Mouse (Mus musculus) liver, adult 2 months (tissue): ENCODE results near the gene Agpat1. TPM values are rescaled to one million over a fixed set of nuclear protein-coding genes. Genes with fewer than 3 reads are reported as not detected.

Source experiments
- DNase-seq: peaks from one replicate; pipeline ENCODE4 v3.0.0-alpha.2; 2011; ENCODE audit warnings: low read depth, low spot score; ENCODE audit errors: extremely low read depth
- H3K27ac ChIP-seq: fragments of 200-500 bp; replicated peaks from 2 replicates; pipeline ENCODE4 v1.5.1; 2012; ENCODE audit warnings: low read depth, mild to moderate bottlenecking, control low read depth, inconsistent platforms, low read length; ENCODE audit not compliant: insufficient read depth
- H3K27me3 ChIP-seq: fragments of 200-500 bp; 2 replicates; pipeline ENCODE4 v1.6.1; 2012; ENCODE audit warnings: mild to moderate bottlenecking, moderate library complexity, low read length, inconsistent platforms; ENCODE audit not compliant: control insufficient read depth, insufficient read depth
- H3K36me3 ChIP-seq: fragments of 200-500 bp; 2 replicates; pipeline ENCODE4 v1.6.1; 2012; ENCODE audit warnings: low read length, inconsistent platforms; ENCODE audit not compliant: control insufficient read depth, insufficient read depth
- H3K4me1 ChIP-seq: fragments of 200-500 bp; 2 replicates; pipeline ENCODE4 v1.6.1; 2011; ENCODE audit warnings: low read length; ENCODE audit not compliant: control insufficient read depth, insufficient read depth
- H3K4me3 ChIP-seq: fragments of 200-500 bp; 2 replicates; pipeline ENCODE4 v1.5.1; 2011; ENCODE audit warnings: low read depth, mild to moderate bottlenecking, control low read depth, low read length, moderate library complexity; ENCODE audit not compliant: insufficient read depth
- H3K79me2 ChIP-seq: fragments of 200-500 bp; 2 replicates; pipeline ENCODE4 v1.6.1; 2012; ENCODE audit warnings: inconsistent platforms, mild to moderate bottlenecking, low read length, moderate library complexity; ENCODE audit not compliant: control insufficient read depth, insufficient read depth
- H3K9ac ChIP-seq: fragments of 200-500 bp; 2 replicates; pipeline ENCODE4 v1.6.1; 2012; ENCODE audit warnings: low read depth, mild to moderate bottlenecking, control low read depth, inconsistent platforms, low read length
- CTCF ChIP-seq: fragments of 200-500 bp; IDR thresholded peaks from 2 replicates; pipeline ENCODE4 v1.5.1; 2011; ENCODE audit warnings: low read depth, low read length, control low read depth
- POLR2A ChIP-seq: fragments of 200-500 bp; IDR thresholded peaks from 2 replicates; pipeline ENCODE4 v1.6.1; 2011; ENCODE audit warnings: low read length, control low read depth; ENCODE audit not compliant: insufficient read depth; ENCODE audit errors: extremely low read depth
- WGBS: fragments of 180-500 bp; shearing (Covaris S2); methylation state at CpG from one replicate; pipeline ENCODE4 v1.1.7; 2018; 5-methylcytosine and 5-hydroxymethylcytosine counted together
- polyA plus RNA-seq: library from polyadenylated mRNA; depleted of rRNA; stranded (reverse); fragments of >200 nt; gene quantifications from 2 replicates; pipeline ENCODE4 v1.2.3, GENCODE M21; 2012; rRNA removed
- total RNA-seq: library from RNA; depleted of rRNA; stranded (reverse); fragments of >200 nt; gene quantifications from 2 replicates; pipeline ENCODE4 v1.2.3, GENCODE M21; 2014; rRNA removed

The Agpat1 gene
- total RNA-seq (4.3 and 4.8 TPM in 2 replicates), polyA plus RNA-seq (31.8 and 40.5 TPM in 2 replicates)

DNA sequence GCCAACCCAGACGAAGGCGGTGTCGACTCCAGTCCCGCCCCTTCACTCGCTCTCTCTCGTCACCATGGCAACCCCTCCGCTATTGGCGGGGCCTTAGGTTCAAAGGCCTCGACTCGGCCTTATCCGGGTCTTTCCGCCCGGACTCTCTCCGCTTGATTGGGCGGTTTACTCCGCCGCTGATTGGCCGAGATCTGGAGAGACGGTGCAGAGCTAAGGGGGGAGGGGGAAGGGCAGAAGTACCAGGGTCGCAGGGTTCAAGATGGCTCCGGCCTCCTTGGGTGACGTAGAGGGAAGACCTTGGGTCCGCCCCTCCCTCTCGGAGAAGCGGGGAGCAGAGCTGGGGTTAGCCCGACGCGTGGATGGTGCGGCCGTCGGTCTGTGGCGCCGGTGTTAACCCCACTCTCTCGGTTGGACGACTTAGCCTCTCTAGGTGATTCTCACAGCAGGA is at the start of gene Agpat1:
Agpat1 (plus strand) TSS at position 202 of the 448 bp plus-strand sequence.
- peak within 1 kb of the TSS; percentile 95 for H3K4me3 ChIP-seq
- peaks cover 7% of the 10 kb centered on the region; the same call in 1 of the 2 replicates for H3K4me1 ChIP-seq
- under 1% methylated on average over 33 of the region's 35 CpGs for WGBS
- no peaks in the 10 kb centered on the region for H3K27me3 ChIP-seq
- TF ChIP-seq POLR2A: peak; percentile 43
- TF ChIP-seq CTCF: no peak
- peak within 1 kb of the TSS; percentile 98 for H3K27ac ChIP-seq
- peaks cover 8% of the 10 kb centered on the region; the same call in 1 of the 2 replicates for H3K79me2 ChIP-seq
- peak within 1 kb of the TSS; percentile 82 for H3K9ac ChIP-seq
- no peak for DNase-seq
- H3K36me3 ChIP-seq: no peaks in the 10 kb centered on the region

DNA sequence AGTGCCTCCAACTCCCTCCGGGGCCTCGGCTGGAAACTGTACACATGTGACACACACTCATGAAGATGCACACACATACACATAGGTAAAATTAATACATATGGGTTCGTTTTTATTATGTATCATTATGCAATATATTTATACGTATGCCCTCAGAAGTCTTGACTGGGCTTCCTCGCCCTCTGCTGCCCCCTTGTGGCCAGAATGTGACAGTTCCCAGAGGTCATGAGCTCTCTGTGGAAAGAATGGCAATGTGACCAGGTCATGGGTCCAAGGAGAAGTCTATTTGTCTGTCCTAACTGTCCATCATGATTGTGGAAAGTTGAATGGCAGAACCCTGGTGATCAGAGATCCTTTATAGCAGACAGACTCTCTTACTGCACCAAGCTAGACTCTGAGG is 48.6 kb upstream of the Agpat1 start:
- peak; percentile 94 for TF ChIP-seq CTCF
- no peak for TF ChIP-seq POLR2A
- no peaks in the 10 kb centered on the region for H3K27me3 ChIP-seq
- H3K4me3 ChIP-seq: no peak overlapping the region
- peak; percentile 59 for DNase-seq
- WGBS: 17% methylated on average over 5 of the region's 5 CpGs
- H3K79me2 ChIP-seq: no peaks in the 10 kb centered on the region
- H3K36me3 ChIP-seq: no peaks in the 10 kb centered on the region
- H3K4me1 ChIP-seq: no peaks in the 10 kb centered on the region
- no peak overlapping the region for H3K9ac ChIP-seq
- H3K27ac ChIP-seq: no peak overlapping the region

DNA sequence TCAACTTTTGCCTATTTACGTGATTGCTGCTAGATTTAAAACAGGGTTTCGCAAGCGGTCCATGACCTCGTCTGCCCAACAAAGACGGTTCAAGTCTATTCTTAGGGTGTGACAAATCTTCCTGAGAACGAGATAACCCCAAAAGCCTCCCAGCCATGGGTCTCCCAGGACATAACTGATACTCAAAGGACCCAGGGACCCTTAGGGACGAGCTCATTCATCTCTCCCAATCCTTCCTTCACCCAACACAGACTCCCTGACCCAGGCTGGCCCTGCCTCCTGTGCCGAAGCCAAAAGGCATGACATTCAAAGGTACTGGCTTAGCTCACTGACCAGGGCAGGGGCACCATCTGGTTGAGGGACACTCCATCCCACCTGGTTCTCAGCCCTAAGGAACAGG is 47.7 kb upstream of the Agpat1 start:
- 56% methylated on average over 8 of the region's 8 CpGs for WGBS
- H3K27ac ChIP-seq: no peak overlapping the region

DNA sequence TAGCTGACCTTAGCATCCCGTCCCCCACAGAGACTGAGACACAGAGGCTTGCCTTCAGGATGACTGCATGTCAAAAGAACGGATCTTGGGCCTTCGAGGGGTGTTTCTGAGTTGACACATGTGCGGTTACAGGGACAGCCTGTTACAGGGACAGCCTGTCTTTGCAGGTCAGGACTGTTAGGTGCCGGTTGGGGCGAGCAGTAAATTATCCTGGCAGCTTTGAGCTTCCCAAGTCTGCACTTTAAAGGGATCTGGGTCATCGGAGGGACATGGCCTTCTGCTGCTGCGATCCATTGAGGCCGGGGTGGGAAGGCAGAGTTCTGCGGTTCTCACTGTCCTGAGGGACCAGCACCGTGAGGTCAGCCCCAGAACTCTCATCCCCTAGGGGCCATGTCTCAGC is 46.7 kb upstream of the Agpat1 start:
- Histone ChIP-seq H3K27ac (no peak overlapping the region), H3K36me3 (no peaks in the 10 kb centered on the region), H3K9ac (no peak overlapping the region), H3K27me3 (no peaks in the 10 kb centered on the region), H3K79me2 (no peaks in the 10 kb centered on the region), H3K4me1 (no peaks in the 10 kb centered on the region), H3K4me3 (no peak overlapping the region)
- DNase-seq: no peak
- 84% methylated on average over 11 of the region's 11 CpGs for WGBS
- no peak for TF ChIP-seq CTCF
- no peak for TF ChIP-seq POLR2A

More for the DNA sequence above, 47.7 kb upstream of the Agpat1 start:
- Histone ChIP-seq H3K9ac (no peak overlapping the region), H3K4me1 (no peaks in the 10 kb centered on the region), H3K79me2 (no peaks in the 10 kb centered on the region), H3K4me3 (no peak overlapping the region), H3K36me3 (no peaks in the 10 kb centered on the region), H3K27me3 (no peaks in the 10 kb centered on the region)
- no peak for DNase-seq
- TF ChIP-seq POLR2A (no peak), CTCF (no peak)

DNA sequence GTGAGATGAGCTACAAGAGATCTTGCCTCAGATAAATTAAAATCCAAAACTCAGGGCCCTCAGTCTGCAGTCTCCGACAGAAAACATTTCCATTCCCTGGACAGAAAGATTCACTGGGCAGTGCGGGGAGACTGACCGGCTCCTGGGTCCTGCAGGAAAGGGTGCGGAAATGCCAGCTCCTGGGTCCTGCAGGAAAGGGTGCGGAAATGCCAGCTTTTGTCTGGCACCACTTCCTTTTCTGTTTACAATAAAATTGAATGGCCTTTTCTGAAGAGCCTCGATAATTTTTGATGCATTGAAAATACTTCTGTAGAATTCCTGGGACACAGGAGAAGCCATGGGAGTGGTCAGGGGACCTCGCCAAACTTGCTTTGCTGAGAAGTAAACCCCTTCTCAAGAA is 44.9 kb upstream of the Agpat1 start:
- TF ChIP-seq CTCF (no peak), POLR2A (no peak)
- Histone ChIP-seq H3K4me1 (no peaks in the 10 kb centered on the region), H3K79me2 (no peaks in the 10 kb centered on the region), H3K9ac (no peak overlapping the region), H3K27ac (no peak overlapping the region), H3K27me3 (no peaks in the 10 kb centered on the region), H3K36me3 (no peaks in the 10 kb centered on the region), H3K4me3 (no peak overlapping the region)
- no peak for DNase-seq
- 88% methylated on average over 7 of the region's 7 CpGs for whole genome bisulfite sequencing

DNA sequence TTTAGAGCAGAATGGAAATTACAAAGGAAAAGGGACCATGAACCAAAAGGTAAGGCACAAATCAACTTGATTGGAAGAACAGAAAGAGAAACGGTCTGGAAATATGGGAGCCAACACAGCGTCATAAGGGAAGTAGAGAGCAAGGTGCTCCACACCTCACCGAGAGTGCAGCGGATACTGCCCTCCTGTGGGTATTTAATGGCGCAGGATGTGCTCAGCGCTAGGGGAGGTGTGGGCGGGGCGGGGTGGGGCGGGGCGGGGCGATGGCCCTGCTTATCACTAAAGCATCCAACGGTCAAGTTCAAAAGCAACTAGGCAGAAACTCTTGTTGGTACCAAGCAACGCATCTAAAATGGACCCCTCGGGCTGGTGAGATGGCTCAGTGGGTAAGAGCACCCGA is 44.2 kb upstream of the Agpat1 start:
- H3K4me3 ChIP-seq: no peak overlapping the region
- 28% methylated on average over 15 of the region's 15 CpGs for WGBS
- TF ChIP-seq CTCF (no peak), POLR2A (no peak)

More for the DNA sequence above, 44.2 kb upstream of the Agpat1 start:
- Histone ChIP-seq H3K79me2 (no peaks in the 10 kb centered on the region), H3K27ac (no peak overlapping the region), H3K9ac (no peak overlapping the region), H3K27me3 (no peaks in the 10 kb centered on the region), H3K36me3 (no peaks in the 10 kb centered on the region), H3K4me1 (no peaks in the 10 kb centered on the region)
- no peak for DNase-seq
